Mouse (Mus musculus): ENCODE measurements around the gene Fut1. TPM values are rescaled to one million over a fixed set of nuclear protein-coding genes. Genes with fewer than 3 reads are reported as not detected.

Gene Fut1
- total RNA-seq, 2 experiments from 2014 or later = 0.13 to 0.30 TPM

GRCm38 (mm10) chr7:45634946-45635681, 18.0 kb downstream of the Fut1 start:
- DNase-seq (ENCODE audit: extremely low spot score in 1 of 2, low spot score in 2 of 2) = no peak
- intact Hi-C loops (cut with DNase I) = no loop called here

- DNase-seq (ENCODE audit: extremely low spot score in 1 of 2, low spot score in 2 of 2) = peak in 1 of 2 experiments; percentile 73
- intact Hi-C loops (cut with DNase I) = no loop called here
Measured at GRCm38 (mm10) chr7:45635711-45636688, 18.9 kb downstream of the Fut1 start.

GRCm38 (mm10) chr7:45637710-45638109, 20.6 kb downstream of the Fut1 start:
- intact Hi-C loops (cut with DNase I) = no loop called here
- DNase-seq (ENCODE audit: extremely low spot score in 1 of 2, low spot score in 2 of 2) = no peak

GRCm38 (mm10) chr7:45638623-45639401, 21.7 kb downstream of the Fut1 start:
- DNase-seq (ENCODE audit: extremely low spot score in 1 of 2, low spot score in 2 of 2) = peak; percentile 96 to 97
- intact Hi-C loops (cut with DNase I) = no loop called here

GRCm38 (mm10) chr7:45639561-45640027, 22.5 kb downstream of the Fut1 start, which contains the start of gene Mamstr:
Gene Mamstr, plus strand, starts transcription at chr7:45639977.
- no peak for DNase-seq (ENCODE audit: extremely low spot score in 1 of 2, low spot score in 2 of 2)
- intact Hi-C loops (cut with DNase I) = loop anchor here (5.0 kb wide), 1 partner anchor 43 kb away; the partner anchor contains the start of gene Ntn5

- no peak for DNase-seq (ENCODE audit: extremely low spot score in 1 of 2, low spot score in 2 of 2)
- intact Hi-C loops (cut with DNase I) = loop anchor here (5.0 kb wide), 1 partner anchor 42 kb away; the partner anchor contains the start of gene Ntn5
Measured at GRCm38 (mm10) chr7:45640191-45640957, 23.3 kb downstream of the Fut1 start.

- DNase-seq (ENCODE audit: extremely low spot score in 1 of 2, low spot score in 2 of 2) = no peak
- intact Hi-C loops (cut with DNase I) = loop anchor here (5.0 kb wide), 1 partner anchor 41 kb away; the partner anchor contains the start of gene Ntn5
Measured at GRCm38 (mm10) chr7:45641391-45642040, 24.4 kb downstream of the Fut1 start.

GRCm38 (mm10) chr7:45642083-45642482, 25.0 kb downstream of the Fut1 start:
- no peak for DNase-seq (ENCODE audit: extremely low spot score in 1 of 2, low spot score in 2 of 2)
- intact Hi-C loops (cut with DNase I) = loop anchor here (5.0 kb wide), 1 partner anchor 40 kb away; the partner anchor contains the start of gene Ntn5

GRCm38 (mm10) chr7:45642503-45643255, 25.6 kb downstream of the Fut1 start:
- intact Hi-C loops (cut with DNase I) = loop anchor here (5.0 kb wide), 1 partner anchor 40 kb away; the partner anchor contains the start of gene Ntn5
- DNase-seq (ENCODE audit: extremely low spot score in 1 of 2, low spot score in 2 of 2) = no peak

GRCm38 (mm10) chr7:45643441-45644178, 26.5 kb downstream of the Fut1 start:
- intact Hi-C loops (cut with DNase I) = loop anchor here (5.0 kb wide), 1 partner anchor 39 kb away; the partner anchor contains the start of gene Ntn5
- peak; percentile 90 to 96 for DNase-seq (ENCODE audit: extremely low spot score in 1 of 2, low spot score in 2 of 2)

GRCm38 (mm10) chr7:45644183-45644582, 27.1 kb downstream of the Fut1 start:
- peak; percentile 35 to 74 for DNase-seq (ENCODE audit: extremely low spot score in 1 of 2, low spot score in 2 of 2)
- intact Hi-C loops (cut with DNase I) = loop anchor here (5.0 kb wide), 1 partner anchor 38 kb away; the partner anchor contains the start of gene Ntn5

GRCm38 (mm10) chr7:45644872-45645590, 27.9 kb downstream of the Fut1 start:
- intact Hi-C loops (cut with DNase I) = loop anchor here (5.0 kb wide), 1 partner anchor 37 kb away; the partner anchor contains the start of gene Ntn5

GRCm38 (mm10) chr7:45645591-45645971, 28.5 kb downstream of the Fut1 start:
- no peak for DNase-seq (ENCODE audit: extremely low spot score in 1 of 2, low spot score in 2 of 2)
- intact Hi-C loops (cut with DNase I) = no loop called here

More at GRCm38 (mm10) chr7:45644872-45645590, 27.9 kb downstream of the Fut1 start:
- DNase-seq (ENCODE audit: extremely low spot score in 1 of 2, low spot score in 2 of 2) = no peak

- intact Hi-C loops (cut with DNase I) = no loop called here
- no peak for DNase-seq (ENCODE audit: extremely low spot score in 1 of 2, low spot score in 2 of 2)
Measured at GRCm38 (mm10) chr7:45646671-45647070, 29.6 kb downstream of the Fut1 start.

- intact Hi-C loops (cut with DNase I) = no loop called here
- DNase-seq (ENCODE audit: extremely low spot score in 1 of 2, low spot score in 2 of 2) = no peak
Measured at GRCm38 (mm10) chr7:45649351-45649750, 32.3 kb downstream of the Fut1 start.
